Mouse (Mus musculus): ENCODE results near the gene Tatdn3.

- TF ChIP-seq CTCF (IDR thresholded peaks at IDR 0.05): peak; percentile 96
- no peak for TF ChIP-seq EP300 (IDR thresholded peaks at IDR 0.05; ENCODE audit: insufficient read depth, low read depth, low read length)
Measured at GRCm38 (mm10) chr1:191075199-191075883, 12.6 kb upstream of the Tatdn3 start.
